Mouse (Mus musculus): ENCODE results near the gene Vmn2r82.
"Not testable (repeated sequence)": the region's sequence is repeated elsewhere in the genome, so short reads cannot be mapped to it uniquely, and the experiment has no call there.

Gene Vmn2r82

GRCm38 (mm10) chr10:79356220-79356619 lies at the start of gene Vmn2r82:
Gene Vmn2r82 (plus strand): TSS chr10:79356520.
- DNase-seq: not testable (repeated sequence)

DNA sequence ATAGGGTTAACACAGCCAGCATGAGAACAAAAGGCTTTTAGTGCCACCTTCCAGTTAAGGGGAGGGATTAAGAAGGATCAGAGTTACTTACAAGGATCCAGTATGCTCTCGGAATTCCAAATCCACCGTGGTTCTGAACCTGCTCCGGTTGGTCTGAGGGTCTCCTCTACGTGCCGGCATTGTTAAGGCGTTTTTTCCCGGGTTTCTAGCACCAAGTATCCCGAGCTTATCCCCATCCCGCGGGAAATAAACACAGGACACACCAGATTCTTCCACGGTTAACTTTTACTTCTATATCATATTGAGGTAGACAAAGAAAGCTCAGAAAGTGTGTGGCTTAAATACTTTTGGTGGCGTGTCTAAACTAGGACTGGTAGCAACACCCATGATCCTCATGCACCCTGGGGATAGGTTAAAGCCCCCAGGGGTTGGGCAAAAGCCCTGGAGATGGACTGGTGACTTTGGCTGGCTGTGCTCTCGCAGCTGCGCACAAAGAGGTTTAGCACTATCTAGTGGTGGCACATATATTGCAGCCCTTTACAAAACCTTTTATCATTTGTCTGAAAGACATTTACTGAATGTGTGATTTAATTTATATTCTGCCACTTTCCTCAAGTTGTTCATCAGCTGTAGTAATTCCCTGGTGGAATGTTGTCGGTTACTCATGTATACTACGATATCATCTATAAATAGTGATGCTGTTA lies 34.1 kb upstream of the Vmn2r82 start:
- not testable (repeated sequence) for DNase-seq

DNA sequence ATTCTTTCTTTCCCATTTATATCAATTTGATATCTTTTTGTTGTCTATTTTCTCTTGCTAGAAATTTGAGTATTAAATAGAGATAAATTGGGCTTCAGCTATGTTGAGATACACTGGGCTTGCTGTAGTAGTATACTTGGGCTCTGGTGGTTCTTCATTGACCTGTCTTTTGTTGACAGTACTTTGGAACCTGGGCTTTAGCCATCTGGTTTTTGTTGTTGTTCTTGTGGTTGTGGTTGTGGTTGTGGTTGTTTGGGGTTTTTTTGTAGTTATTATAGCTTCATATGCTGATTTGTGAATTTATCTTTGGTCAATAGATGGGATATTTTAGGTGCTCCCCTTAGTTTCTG lies 33.6 kb upstream of the Vmn2r82 start:
- DNase-seq: no peak

DNA sequence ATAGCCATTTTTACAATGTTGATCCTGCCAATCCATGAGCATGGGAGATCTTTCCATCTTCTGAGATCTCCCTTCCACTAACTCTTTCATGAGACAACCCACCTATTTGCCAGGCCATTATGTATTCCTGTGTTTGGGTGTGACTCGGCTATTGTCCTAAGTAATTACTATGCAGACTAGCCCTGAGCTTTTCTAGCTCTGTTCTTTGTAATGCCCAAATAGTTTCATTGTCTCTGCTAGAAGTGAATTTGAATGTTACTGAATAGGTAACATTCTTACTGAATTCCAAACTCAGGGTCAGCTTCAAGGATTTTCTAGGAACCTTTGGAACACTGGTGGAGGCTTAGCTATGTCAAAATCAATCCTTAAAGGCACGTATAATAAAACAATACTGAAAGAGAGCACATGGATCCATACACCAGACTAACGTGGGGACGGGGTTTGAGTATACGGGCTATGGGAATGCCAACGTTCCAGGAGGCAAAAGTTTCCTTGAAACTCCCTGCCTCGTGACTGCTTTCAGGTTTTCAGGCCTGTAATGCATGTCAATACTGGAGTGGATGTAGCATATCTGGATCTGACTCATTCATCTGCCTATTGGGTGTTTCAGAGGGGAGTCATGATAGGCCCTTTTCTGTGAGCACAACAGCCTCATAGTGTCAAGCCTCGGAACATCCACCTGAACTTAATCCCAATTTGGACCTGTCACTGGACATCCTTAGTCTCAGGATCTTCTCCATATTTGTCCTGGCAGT lies 43.8 kb downstream of the Vmn2r82 start:
- not testable (repeated sequence) for DNase-seq

- DNase-seq: no peak
These were observed 60.9 kb downstream of the Vmn2r82 start for GRCm38 (mm10) chr10:79417142-79417771.

- DNase-seq: not testable (repeated sequence)
These were observed 61.5 kb downstream of the Vmn2r82 start for GRCm38 (mm10) chr10:79417772-79418170.

- DNase-seq: not testable (repeated sequence)
These were observed 79.0 kb downstream of the Vmn2r82 start for GRCm38 (mm10) chr10:79435141-79435820.
